Mouse (Mus musculus) ovary, postnatal 36 days (tissue): Measurements from ENCODE around the gene Fst.
A peak's percentile ranks its signal among the peaks of the same experiment; 100 is the strongest.

Experiments used
- DNase-seq: peaks from one replicate; pipeline ENCODE4 v3.0.0; 2022; ENCODE audit warnings: low spot score, mixed read lengths

Fst gene

DNA sequence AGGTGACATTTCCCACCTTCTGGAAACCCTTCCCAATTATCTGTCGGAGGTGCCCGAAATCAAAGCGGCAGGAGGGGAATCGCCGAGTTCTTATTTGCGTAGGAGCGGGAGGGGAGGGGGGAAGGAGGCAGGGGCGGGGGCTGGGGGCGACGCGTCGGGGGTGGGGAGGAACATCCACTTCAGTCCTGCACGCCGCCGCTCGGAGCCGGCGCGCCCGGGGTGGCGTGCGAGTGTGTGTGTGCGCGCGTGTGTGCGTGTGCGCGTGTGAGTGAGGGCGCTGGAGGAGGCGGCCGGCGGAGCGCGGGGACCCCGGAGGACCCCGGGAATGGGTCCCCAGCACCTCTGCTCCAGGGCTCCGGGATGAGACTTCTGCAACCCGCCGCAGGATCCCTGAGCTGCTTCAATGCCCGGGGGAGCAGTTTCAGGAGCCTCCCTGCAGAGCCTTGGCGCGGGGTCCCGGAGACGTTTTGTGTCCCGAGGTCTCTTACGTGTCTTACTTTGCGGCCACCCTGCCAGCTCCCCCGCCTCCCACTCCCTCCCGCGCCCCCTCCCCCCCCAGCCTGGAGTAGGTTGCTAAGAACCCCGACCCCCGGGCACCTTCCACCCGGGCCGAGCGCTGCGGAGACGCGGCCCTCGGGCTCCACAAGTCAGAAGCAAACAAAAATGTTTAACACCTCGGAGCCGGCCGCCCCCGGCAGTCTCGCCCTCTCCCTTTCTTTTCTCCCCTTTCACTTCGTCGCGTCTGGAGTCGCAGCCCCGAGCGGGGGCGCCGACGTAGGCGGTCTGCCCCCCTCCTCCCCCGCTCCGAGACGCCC is at the start of gene Fst:
Gene Fst (minus strand): TSS at position 66 of the 815 bp plus-strand sequence.
- DNase-seq = peak; percentile 65

DNA sequence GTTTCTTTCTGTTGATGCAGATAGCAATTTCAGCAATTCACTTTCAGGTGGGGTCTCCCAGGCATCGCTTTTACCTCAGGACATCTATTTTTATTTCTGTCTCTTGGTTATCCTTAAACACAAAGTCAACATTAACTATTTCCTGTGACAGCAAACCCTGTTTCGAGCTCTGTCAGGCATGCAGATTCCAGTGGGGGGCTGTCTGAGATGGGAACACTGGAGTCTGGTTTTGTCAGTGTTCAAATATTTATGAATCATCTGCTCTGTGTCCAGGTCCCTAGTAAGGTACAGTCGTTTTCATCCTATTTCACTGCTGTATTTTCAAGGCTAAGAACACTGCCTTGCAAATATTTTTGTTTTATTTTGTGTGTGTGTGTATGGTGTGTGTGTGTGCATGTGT is 35.1 kb upstream of the Fst start:
- DNase-seq = no peak

DNA sequence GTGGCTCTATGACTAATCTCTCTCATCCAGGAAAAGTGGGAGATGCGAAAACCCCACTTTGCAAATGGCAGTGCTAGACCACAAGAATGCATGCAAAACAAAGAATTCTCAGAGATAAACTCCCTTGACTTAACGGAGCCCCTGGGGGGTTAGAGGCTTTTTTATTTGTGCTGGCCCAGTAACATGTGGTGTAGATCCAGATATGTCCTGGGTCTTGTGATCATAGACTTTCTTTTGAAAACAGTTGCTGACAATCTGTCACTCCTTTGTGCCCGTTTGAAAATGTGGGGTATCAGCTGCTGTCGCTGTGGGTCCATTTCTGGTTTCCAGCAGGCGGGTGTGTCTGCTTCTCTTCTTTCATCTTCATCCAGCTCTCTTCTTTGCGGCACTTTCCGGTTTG is 29.4 kb upstream of the Fst start:
- DNase-seq = no peak

- DNase-seq = no peak
Measured at GRCm38 (mm10) chr13:114478329-114478728, 19.6 kb upstream of the Fst start.

DNA sequence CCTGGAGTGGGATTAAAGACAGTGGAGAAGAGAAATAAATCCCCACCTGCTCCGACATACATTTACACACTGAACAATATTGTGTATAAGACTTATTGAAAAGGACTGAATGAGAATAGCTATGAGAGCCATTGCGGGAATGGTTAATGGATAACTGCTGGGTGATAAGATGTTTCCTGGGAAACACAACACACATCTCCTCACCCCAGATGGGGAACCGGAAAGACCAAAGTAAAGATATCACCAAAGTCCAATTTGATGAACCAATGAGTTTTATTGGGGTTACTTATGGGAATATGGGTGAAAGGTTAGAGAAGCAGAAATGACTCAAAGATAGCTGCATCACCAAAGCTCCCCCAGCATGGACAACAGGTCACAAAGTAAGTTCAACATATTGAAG is 11.2 kb upstream of the Fst start:
- DNase-seq = no peak

DNA sequence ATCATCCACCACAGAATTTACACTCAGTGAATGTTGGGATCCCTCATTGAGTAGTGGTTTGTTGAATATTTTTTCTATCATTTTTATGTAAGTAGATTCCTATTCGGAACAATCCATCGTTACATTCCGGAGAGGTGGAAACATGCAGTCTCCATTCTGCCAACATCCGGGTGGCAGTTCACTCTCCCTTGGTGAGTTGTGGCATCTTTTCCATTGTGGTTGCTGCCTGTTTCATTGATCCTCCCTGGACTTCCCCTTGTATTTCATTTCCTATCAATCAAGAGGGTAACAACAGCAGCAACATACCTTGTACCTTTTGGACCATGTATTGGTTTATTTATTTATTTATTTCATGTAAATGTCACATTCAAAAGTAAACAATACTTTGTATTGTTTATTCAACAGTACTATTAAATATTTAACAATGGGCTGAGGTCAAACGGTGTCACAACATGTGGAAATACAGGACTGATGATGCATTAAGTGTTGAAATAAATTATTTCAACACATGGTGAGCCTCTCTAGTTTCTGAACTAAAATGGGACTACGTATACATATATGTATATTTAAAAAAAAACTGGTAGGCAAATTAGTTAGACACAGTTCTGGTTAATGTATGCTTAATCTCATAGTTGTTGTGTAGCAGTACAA is 7.6 kb upstream of the Fst start:
- no peak for DNase-seq

DNA sequence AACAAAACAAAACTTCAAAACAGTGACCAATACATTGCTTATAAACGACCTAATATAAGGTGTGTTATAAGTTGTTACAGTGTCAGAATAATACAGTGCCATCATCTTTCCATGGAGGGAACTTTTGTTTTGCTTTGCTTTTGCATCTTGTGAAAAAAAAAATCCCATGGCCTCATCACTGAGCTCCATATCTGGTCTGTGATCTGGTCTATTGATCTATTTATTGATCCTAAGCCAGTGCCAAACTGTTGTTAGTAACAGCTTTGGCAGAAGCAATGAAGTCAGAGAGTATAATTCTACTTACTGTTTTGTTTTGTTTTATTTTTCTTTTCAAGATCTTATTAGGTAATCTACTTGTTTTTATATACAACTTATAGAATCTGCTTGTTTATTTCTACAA is 6.6 kb upstream of the Fst start:
- DNase-seq = no peak

DNA sequence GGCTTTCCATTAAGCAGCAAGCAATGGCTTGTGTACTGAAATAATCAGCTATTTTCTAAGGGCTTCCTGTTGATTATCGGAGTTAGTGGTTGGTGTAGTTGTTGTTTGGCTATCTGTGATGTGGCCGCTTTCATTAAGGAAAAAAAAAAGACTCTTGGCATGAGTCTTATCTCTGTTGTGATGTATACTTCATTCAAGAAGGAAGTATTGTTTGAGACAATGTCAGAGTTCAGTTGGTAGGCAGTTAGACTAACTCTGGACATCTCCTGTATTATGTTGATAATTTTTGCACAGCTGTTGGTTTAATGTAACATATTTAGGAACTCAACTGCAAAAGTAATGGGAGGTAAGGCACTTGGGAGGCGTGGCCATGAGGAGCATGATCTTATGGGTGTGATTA is 6.1 kb upstream of the Fst start:
- DNase-seq = no peak

GRCm38 (mm10) chr13:114462548-114463408 is 4.0 kb upstream of the Fst start:
- DNase-seq = no peak

- peak; percentile 55 for DNase-seq
Measured at GRCm38 (mm10) chr13:114460306-114460892, 1.6 kb upstream of the Fst start.

DNA sequence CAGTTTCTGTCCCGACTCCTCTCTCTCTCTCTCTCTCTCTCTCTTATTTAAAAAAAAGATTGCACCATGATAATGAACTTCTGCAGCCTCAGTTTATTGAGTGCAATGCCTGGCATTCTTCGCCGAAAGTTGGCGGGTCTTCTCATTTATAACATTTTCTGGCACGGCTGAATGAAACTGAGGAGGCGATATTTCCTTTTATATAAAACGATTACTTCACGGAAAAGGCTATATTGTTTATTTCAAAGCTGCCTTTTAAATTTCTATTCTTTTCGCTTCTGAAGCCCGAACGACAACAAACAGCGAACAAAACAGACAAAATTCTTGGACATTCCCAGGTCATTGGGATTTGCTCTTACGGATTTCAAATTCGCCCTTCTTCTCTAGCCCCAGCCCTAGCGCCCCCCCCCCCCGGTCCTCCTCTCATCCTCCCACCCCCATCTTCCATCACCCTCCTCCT is 980 bp upstream of the Fst start:
- no peak for DNase-seq

DNA sequence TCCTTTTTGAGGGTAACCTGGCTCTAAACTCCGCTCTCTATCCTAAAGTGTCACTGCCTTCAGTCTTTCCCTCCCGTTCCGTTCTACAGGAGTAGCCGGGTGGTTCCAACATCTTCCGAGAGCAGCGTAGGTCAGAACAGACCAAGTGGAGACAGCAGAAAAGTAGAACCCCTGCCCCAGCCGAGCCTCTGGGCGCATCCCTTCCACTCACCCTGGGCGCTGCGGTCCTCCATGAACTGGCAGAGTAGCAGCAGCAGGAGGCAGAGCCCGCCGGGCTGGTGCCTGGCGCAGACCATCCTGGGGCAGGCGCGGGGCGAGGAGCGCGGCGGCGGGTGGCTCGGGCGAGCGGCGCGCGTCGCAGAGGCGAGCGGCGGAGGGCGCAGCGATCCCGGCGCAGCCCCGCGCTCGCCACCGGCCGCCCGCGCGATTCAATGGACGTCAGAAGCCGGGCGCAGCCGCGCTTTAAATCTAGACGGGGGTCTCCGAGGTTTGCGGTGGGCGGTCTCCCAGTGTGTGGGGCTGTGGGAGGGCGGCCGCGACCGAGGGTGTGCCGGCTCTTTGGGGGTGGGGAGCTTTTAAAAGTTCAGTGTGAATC is 363 bp downstream of the Fst start:
- peak; percentile 72 for DNase-seq

GRCm38 (mm10) chr13:114457567-114458120 is 1.1 kb downstream of the Fst start:
- DNase-seq = no peak

DNA sequence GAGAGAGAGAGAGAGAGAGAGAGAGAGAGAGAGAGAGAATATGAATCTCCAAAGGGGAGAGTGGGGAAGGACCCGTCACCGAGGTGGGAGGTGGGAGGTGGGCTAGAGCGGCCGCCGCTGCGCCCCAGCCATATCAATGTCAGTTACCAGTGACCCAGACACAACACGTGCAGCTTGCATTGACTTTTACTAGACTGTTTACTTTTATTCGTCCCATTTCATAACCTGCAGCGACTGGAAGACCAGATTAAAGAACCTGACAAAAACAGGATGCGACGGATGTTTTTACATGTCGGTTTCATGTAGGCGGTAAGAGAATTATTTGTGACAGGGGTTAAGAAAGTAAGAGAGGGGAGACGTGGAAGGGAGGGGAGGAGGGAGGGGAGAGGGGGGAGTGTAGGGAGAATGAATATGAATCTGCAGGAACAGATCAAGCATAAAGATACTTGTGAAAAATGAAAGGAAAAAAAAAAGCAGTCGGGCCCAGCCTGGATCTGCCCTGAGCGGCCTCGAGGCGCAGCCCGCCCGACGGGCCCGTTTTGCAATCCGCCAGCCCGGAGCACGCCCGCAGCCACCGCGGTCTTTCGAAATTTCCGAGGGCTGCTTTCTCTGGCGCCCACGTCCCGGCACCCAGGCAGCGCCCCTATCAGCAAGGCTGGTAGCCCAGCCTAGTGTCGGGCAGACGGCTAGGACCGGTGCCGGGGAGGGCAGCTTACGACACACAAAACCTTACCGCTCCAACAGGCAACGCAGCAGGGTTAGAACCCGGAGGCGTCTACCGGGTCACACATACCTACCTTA is 1.8 kb downstream of the Fst start:
- DNase-seq = peak; percentile 49

DNA sequence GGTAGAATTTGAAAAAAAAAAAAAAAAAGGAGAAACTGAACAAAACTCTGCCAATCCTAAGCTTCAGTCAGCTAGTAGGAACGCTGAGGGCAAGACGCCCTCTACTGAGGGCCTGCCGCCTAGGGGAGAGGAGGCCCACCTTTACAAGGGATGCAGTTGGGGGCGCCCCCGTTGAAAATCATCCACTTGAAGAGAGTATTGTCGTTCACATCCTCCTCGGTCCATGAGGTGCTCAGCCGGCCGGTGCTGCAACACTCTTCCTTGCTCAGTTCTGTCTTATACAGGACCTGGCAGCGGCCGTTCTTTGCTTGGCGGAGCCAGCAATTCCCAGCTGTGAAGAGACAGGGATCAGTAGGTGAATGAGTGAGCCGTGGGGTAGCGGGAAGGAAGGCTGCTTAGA is 2.5 kb downstream of the Fst start:
- peak; percentile 58 for DNase-seq

DNA sequence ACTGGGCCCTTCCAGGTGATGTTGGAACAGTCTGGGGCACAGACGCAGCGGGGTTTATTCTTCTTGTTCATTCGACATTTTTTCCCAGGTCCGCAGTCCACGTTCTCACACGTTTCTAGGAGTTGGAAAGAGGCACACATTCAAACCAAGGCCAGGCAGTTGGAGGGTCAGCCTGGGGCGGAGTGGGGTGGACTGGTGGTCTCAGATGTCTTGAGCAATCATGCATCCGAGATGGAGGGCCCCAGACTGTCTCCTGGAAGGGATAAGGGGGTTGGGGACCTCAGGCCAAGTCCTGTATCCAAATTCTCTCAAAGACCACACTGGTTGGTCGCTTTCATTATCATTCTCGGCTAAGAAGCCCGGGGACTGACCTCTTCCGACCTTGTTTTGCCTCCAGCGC is 3.0 kb downstream of the Fst start:
- no peak for DNase-seq

- DNase-seq = no peak
Measured at GRCm38 (mm10) chr13:114447213-114447612, 11.5 kb downstream of the Fst start.

- DNase-seq = no peak
Measured at GRCm38 (mm10) chr13:114432491-114432890, 26.3 kb downstream of the Fst start.

GRCm38 (mm10) chr13:114425230-114425629 is 33.5 kb downstream of the Fst start:
- DNase-seq = no peak

DNA sequence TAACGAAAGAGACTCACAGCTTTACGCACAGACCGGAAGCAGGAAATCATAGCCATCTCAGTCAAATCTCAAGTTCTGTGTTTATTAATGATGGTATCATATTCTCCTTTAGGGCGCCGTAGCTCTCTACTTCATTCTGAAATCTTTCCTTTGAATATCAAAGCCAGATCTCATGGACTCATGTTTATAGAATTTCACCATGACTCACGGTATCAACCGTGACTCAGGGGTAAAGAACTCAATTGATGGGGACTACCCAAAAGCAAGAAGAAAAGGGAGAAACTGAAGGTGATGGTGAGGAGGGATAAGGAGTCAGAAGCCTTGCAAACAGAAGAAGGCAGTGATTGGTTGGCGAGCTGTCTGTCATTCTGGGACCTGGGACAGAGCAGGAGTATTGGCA is 38.5 kb downstream of the Fst start:
- DNase-seq = no peak

GRCm38 (mm10) chr13:114419364-114419763 is 39.4 kb downstream of the Fst start:
- no peak for DNase-seq
